Comparison of ENCODE assay signal across 10 mouse cellular contexts in genomic region chr3:102763713-102764400, GRCm38 (mm10). TPM values are rescaled to one million over a fixed set of nuclear protein-coding genes. Genes with fewer than 3 reads are reported as not detected.
DNase-seq lines count a peak whose midpoint lies in the region; ATAC-seq and TF ChIP-seq lines count a peak whose summit lies in the region.
"Had no signal": no experiment of that assay in that cellular context is flagged by ENCODE, and none has a peak within 500 bp of the region (broad histone marks: within the 10 kb centered on the region; RNA-seq: fewer than 3 reads in every experiment).

No protein-coding gene starts in this region.

- no peak for ATAC-seq in neural tube, embryonic 11.5 days (ENCODE audit: insufficient read depth, low FRiP score, low TSS enrichment)
- ATAC-seq in forebrain, embryonic 12.5 days (ENCODE audit: low FRiP score), result 0 out of 2 replicates have a peak, but pooled peaks have one; percentile 30
- ATAC-seq in heart, postnatal 0 days (ENCODE audit: insufficient read depth, low read depth), result peak; percentile 41; the same call in 1 of the 2 replicates
- ATAC-seq in neural tube, embryonic 14.5 days (ENCODE audit: low read depth), result peak; percentile 72; the same call in 1 of the 2 replicates
- ATAC-seq in megakaryocyte progenitor cell, adult 5-6 weeks (replicated peaks; ENCODE audit: poor library complexity), result no peak

- no peaks in the 10 kb centered on the region for H3K9me3 ChIP-seq in neural tube, embryonic 11.5 days (ENCODE audit: control insufficient read depth, low read length)
- no peaks in the 10 kb centered on the region for H3K9me3 ChIP-seq in forebrain, embryonic 12.5 days
- H3K9me3 ChIP-seq in heart, postnatal 0 days (replicated peaks; ENCODE audit: control insufficient read depth, low read length), result no peaks in the 10 kb centered on the region
- H3K9me3 ChIP-seq in neural tube, embryonic 14.5 days (ENCODE audit: control insufficient read depth, low read length), result no peaks in the 10 kb centered on the region
- H3K9me3 ChIP-seq: stomach, embryonic 15.5 days had no signal

- H3K4me3 ChIP-seq in neural tube, embryonic 11.5 days (ENCODE audit: low read depth, low read length), result no peak overlapping the region
- H3K4me3 ChIP-seq in forebrain, embryonic 12.5 days (replicated peaks), result no peak overlapping the region
- H3K4me3 ChIP-seq in heart, postnatal 0 days (ENCODE audit: low read depth, low read length), result no peak overlapping the region
- no peak overlapping the region for H3K4me3 ChIP-seq in neural tube, embryonic 14.5 days (ENCODE audit: low read depth, low read length)
- H3K4me3 ChIP-seq: stomach, embryonic 15.5 days had no signal

- 0 out of 2 replicates have a peak overlapping the region, but pooled peaks have one; percentile 14 for H3K9ac ChIP-seq in neural tube, embryonic 11.5 days (ENCODE audit: low read length)
- H3K9ac ChIP-seq in forebrain, embryonic 12.5 days, result no peak overlapping the region; the same call in 1 of the 2 replicates
- H3K9ac ChIP-seq in heart, postnatal 0 days (replicated peaks; ENCODE audit: low read depth, low read length), result no peak overlapping the region
- no peak overlapping the region for H3K9ac ChIP-seq in neural tube, embryonic 14.5 days (replicated peaks; ENCODE audit: low read depth, low read length)
- H3K9ac ChIP-seq: stomach, embryonic 15.5 days had no signal

- no peaks in the 10 kb centered on the region for H3K27me3 ChIP-seq in neural tube, embryonic 11.5 days (ENCODE audit: control insufficient read depth, insufficient read depth, low read length)
- no peaks in the 10 kb centered on the region for H3K27me3 ChIP-seq in forebrain, embryonic 12.5 days
- H3K27me3 ChIP-seq in heart, postnatal 0 days (ENCODE audit: control insufficient read depth, insufficient read depth, low read length), result no peaks in the 10 kb centered on the region
- no peaks in the 10 kb centered on the region for H3K27me3 ChIP-seq in neural tube, embryonic 14.5 days (ENCODE audit: control insufficient read depth, insufficient read depth, low read length)
- H3K27me3 ChIP-seq: stomach, embryonic 15.5 days had no signal

- DNase-seq in neural tube, embryonic 11.5 days (ENCODE audit: low spot score), result no peak
- DNase-seq in neural tube, embryonic 10.5 days (ENCODE audit: extremely low spot score, low spot score), result no peak
- peak; percentile 13 for DNase-seq in heart, postnatal 0 days (ENCODE audit: low spot score)
- no peak for DNase-seq in spleen, postnatal 14 days (ENCODE audit: low spot score in 2 of 2)
- DNase-seq in adrenal gland, postnatal 36 days, result no peak

- no peak for TF ChIP-seq EP300 in heart, postnatal 0 days (IDR thresholded peaks at IDR 0.05; ENCODE audit: low read depth)

- 55% methylated on average over 10 of the region's 10 CpGs for WGBS in neural tube, embryonic 11.5 days
- 44% methylated on average over 10 of the region's 10 CpGs for WGBS in forebrain, embryonic 12.5 days
- WGBS in heart, postnatal 0 days, result 27% methylated on average over 10 of the region's 10 CpGs
- WGBS in neural tube, embryonic 14.5 days, result 43% methylated on average over 10 of the region's 10 CpGs

- H3K4me1 ChIP-seq in neural tube, embryonic 11.5 days (ENCODE audit: control insufficient read depth, insufficient read depth, low read length), result peaks cover 7% of the 10 kb centered on the region; the same call in 1 of the 2 replicates
- peaks cover 8% of the 10 kb centered on the region for H3K4me1 ChIP-seq in forebrain, embryonic 12.5 days
- H3K4me1 ChIP-seq in heart, postnatal 0 days (ENCODE audit: control insufficient read depth, insufficient read depth), result peaks cover 9% of the 10 kb centered on the region
- H3K4me1 ChIP-seq in neural tube, embryonic 14.5 days (ENCODE audit: control insufficient read depth, insufficient read depth, low read length), result peaks cover 8% of the 10 kb centered on the region; the same call in 1 of the 2 replicates

- no peaks in the 10 kb centered on the region for H3K36me3 ChIP-seq in neural tube, embryonic 11.5 days (ENCODE audit: control insufficient read depth, insufficient read depth, low read length)
- H3K36me3 ChIP-seq in forebrain, embryonic 12.5 days (replicated peaks), result peaks cover 23% of the 10 kb centered on the region
- peaks cover 61% of the 10 kb centered on the region for H3K36me3 ChIP-seq in heart, postnatal 0 days (replicated peaks; ENCODE audit: control insufficient read depth, insufficient read depth, low read length)
- H3K36me3 ChIP-seq in neural tube, embryonic 14.5 days (ENCODE audit: control insufficient read depth, insufficient read depth, low read length), result no peaks in the 10 kb centered on the region

- H3K4me2 ChIP-seq in neural tube, embryonic 11.5 days (ENCODE audit: low read depth), result no peak overlapping the region
- no peak overlapping the region; the same call in 1 of the 2 replicates for H3K4me2 ChIP-seq in forebrain, embryonic 12.5 days
- no peak overlapping the region for H3K4me2 ChIP-seq in heart, postnatal 0 days (ENCODE audit: low read depth, low read length)
- H3K4me2 ChIP-seq in neural tube, embryonic 14.5 days (ENCODE audit: low read depth, low read length), result no peak overlapping the region
- H3K4me2 ChIP-seq: stomach, embryonic 15.5 days had no signal

- H3K27ac ChIP-seq in neural tube, embryonic 11.5 days (ENCODE audit: low read depth, low read length), result no peak overlapping the region
- H3K27ac ChIP-seq in forebrain, embryonic 12.5 days, result peak overlapping the region; percentile 56
- H3K27ac ChIP-seq in heart, postnatal 0 days (ENCODE audit: low read depth), result peak overlapping the region; percentile 13; the same call in 1 of the 2 replicates
- peak overlapping the region; percentile 72 for H3K27ac ChIP-seq in neural tube, embryonic 14.5 days (ENCODE audit: low read depth, low read length)
- H3K27ac ChIP-seq: stomach, embryonic 15.5 days had no signal

- no peak for TF ChIP-seq CTCF in heart, postnatal 0 days (IDR thresholded peaks at IDR 0.05; ENCODE audit: low read depth)

RNA-seq across cellular contexts. Expression of gene Tshb, which starts 18.7 kb away (rescaled TPM):
- polyA plus RNA-seq in neural tube, embryonic 11.5 days (2014; fragmentation: Nextera tagmentation; extraction: Ambion mirVana), result 0.05 and 0.07 TPM in 2 replicates
- 0.05 and 0.06 TPM in 2 replicates for polyA plus RNA-seq in forebrain, embryonic 12.5 days (2016; fragmentation: Nextera tagmentation; extraction: Ambion mirVana)
- total RNA-seq in heart, postnatal 0 days (2014; rRNA removed; ENCODE audit: low replicate concordance), result not detected in 2 replicates
- 0.16 TPM in 1 of 2 replicates, not detected in the other for polyA plus RNA-seq in heart, postnatal 0 days (2015; fragmentation: Nextera tagmentation; extraction: Ambion mirVana)
- 0.08 and 0.58 TPM in 2 replicates for polyA plus RNA-seq in neural tube, embryonic 14.5 days (2014; fragmentation: Nextera tagmentation; extraction: Ambion mirVana)
- total RNA-seq in adrenal gland, postnatal 36 days (2021), result not detected
- total RNA-seq in megakaryocyte progenitor cell, adult 5-6 weeks (2015), result not detected in 2 replicates
- not detected in 2 replicates for total RNA-seq in megakaryocyte progenitor cell, adult 5-6 weeks (2017)
- polyA plus RNA-seq: liver, embryonic 16.5 days had no signal

RNA-seq across cellular contexts. Expression of gene Tspan2, which starts 29.5 kb away (rescaled TPM):
- 9.8 and 10.4 TPM in 2 replicates for polyA plus RNA-seq in neural tube, embryonic 11.5 days (2014; fragmentation: Nextera tagmentation; extraction: Ambion mirVana)
- polyA plus RNA-seq in forebrain, embryonic 12.5 days (2016; fragmentation: Nextera tagmentation; extraction: Ambion mirVana), result 6.0 and 7.7 TPM in 2 replicates
- total RNA-seq in heart, postnatal 0 days (2014; rRNA removed; ENCODE audit: low replicate concordance), result 16.9 and 90.1 TPM in 2 replicates
- 13.2 and 17.1 TPM in 2 replicates for polyA plus RNA-seq in heart, postnatal 0 days (2015; fragmentation: Nextera tagmentation; extraction: Ambion mirVana)
- polyA plus RNA-seq in neural tube, embryonic 14.5 days (2014; fragmentation: Nextera tagmentation; extraction: Ambion mirVana), result 15.6 and 16.8 TPM in 2 replicates
- total RNA-seq in adrenal gland, postnatal 36 days (2021), result 1 to 10 TPM; 5.6 to 6.1 TPM
- total RNA-seq in megakaryocyte progenitor cell, adult 5-6 weeks (2015), result 45.7 and 54.5 TPM in 2 replicates
- 17.8 and 22.1 TPM in 2 replicates for total RNA-seq in megakaryocyte progenitor cell, adult 5-6 weeks (2017)

Comparison
In these comparisons a context has a peak if more than half of its experiments do, and no peak if none do; other contexts are left out.
1. ATAC-seq: peak in forebrain, embryonic 12.5 days (single experiment), heart, postnatal 0 days (single experiment) and neural tube, embryonic 14.5 days (single experiment); none in neural tube, embryonic 11.5 days (single experiment) and megakaryocyte progenitor cell, adult 5-6 weeks (single experiment).